In genomic region chr3:141485218-141485617, GRCm38 (mm10) we compare ENCODE assay signal across 29 mouse cellular contexts. TPM values are rescaled to one million over a fixed set of nuclear protein-coding genes. Genes with fewer than 3 reads are reported as not detected.
A peak's percentile ranks its signal among the peaks of the same experiment; 100 is the strongest.
DNase-seq lines count a peak whose midpoint lies in the region; ATAC-seq and TF ChIP-seq lines count a peak whose summit lies in the region.
"Had no signal": no experiment of that assay in that cellular context is flagged by ENCODE, and none has a peak within 500 bp of the region (broad histone marks: within the 10 kb centered on the region; RNA-seq: fewer than 3 reads in every experiment).

No protein-coding gene starts in this region.

- H3K4me1 ChIP-seq in heart, embryonic 13.5 days: peaks cover 22% of the 10 kb centered on the region; the same call in 1 of the 2 replicates
- H3K4me1 ChIP-seq in midbrain, embryonic 11.5 days (ENCODE audit: control insufficient read depth, insufficient read depth, low read length): no peaks in the 10 kb centered on the region
- no peaks in the 10 kb centered on the region for H3K4me1 ChIP-seq in midbrain, embryonic 14.5 days (ENCODE audit: control insufficient read depth, insufficient read depth, low read length)
- peaks cover 6% of the 10 kb centered on the region for H3K4me1 ChIP-seq in limb, embryonic 14.5 days (ENCODE audit: control insufficient read depth, insufficient read depth, low read length)
- H3K4me1 ChIP-seq: embryonic facial prominence, embryonic 12.5 days; forebrain, embryonic 10.5 days; forebrain, embryonic 13.5 days; heart, embryonic 15.5 days; hindbrain, embryonic 10.5 days; hindbrain, embryonic 13.5 days; intestine, embryonic 15.5 days had no signal

- H3K4me3 ChIP-seq in heart, embryonic 13.5 days: no peak overlapping the region
- H3K4me3 ChIP-seq in midbrain, embryonic 11.5 days (ENCODE audit: low read depth, low read length): no peak overlapping the region
- no peak overlapping the region for H3K4me3 ChIP-seq in midbrain, embryonic 14.5 days (replicated peaks; ENCODE audit: low read depth, low read length)
- no peak overlapping the region for H3K4me3 ChIP-seq in limb, embryonic 14.5 days (replicated peaks; ENCODE audit: low read length)
- H3K4me3 ChIP-seq: embryonic facial prominence, embryonic 12.5 days; forebrain, embryonic 10.5 days; forebrain, embryonic 13.5 days; heart, adult 2 months; heart, embryonic 15.5 days; hindbrain, embryonic 10.5 days; hindbrain, embryonic 13.5 days; intestine, embryonic 15.5 days had no signal

- no peak overlapping the region for H3K9ac ChIP-seq in heart, embryonic 13.5 days
- no peak overlapping the region for H3K9ac ChIP-seq in midbrain, embryonic 11.5 days (ENCODE audit: low read length)
- H3K9ac ChIP-seq in midbrain, embryonic 14.5 days (replicated peaks; ENCODE audit: low read length): no peak overlapping the region
- no peak overlapping the region for H3K9ac ChIP-seq in limb, embryonic 14.5 days (ENCODE audit: low read depth, low read length, severe bottlenecking)
- H3K9ac ChIP-seq: embryonic facial prominence, embryonic 12.5 days; forebrain, embryonic 13.5 days; heart, embryonic 15.5 days; hindbrain, embryonic 13.5 days; intestine, embryonic 15.5 days had no signal

- no peaks in the 10 kb centered on the region for H3K9me3 ChIP-seq in heart, embryonic 13.5 days
- H3K9me3 ChIP-seq in midbrain, embryonic 11.5 days (ENCODE audit: control insufficient read depth, low read length): no peaks in the 10 kb centered on the region
- no peaks in the 10 kb centered on the region for H3K9me3 ChIP-seq in midbrain, embryonic 14.5 days (ENCODE audit: control insufficient read depth, low read length)
- H3K9me3 ChIP-seq in limb, embryonic 14.5 days (ENCODE audit: control insufficient read depth, low read length): no peaks in the 10 kb centered on the region
- H3K9me3 ChIP-seq: embryonic facial prominence, embryonic 12.5 days; forebrain, embryonic 10.5 days; forebrain, embryonic 13.5 days; heart, embryonic 15.5 days; hindbrain, embryonic 10.5 days; hindbrain, embryonic 13.5 days; intestine, embryonic 15.5 days had no signal

- no peak for TF ChIP-seq POLR2A in limb, embryonic 14.5 days (IDR thresholded peaks at IDR 0.05; ENCODE audit: borderline replicate concordance, extremely low read depth, insufficient read depth, insufficient read length)

- DNase-seq in heart, adult 9 months (ENCODE audit: low spot score in 2 of 2): no peak
- DNase-seq in midbrain, embryonic 11.5 days (ENCODE audit: low spot score, missing footprints): peak; percentile 68
- no peak for DNase-seq in midbrain, embryonic 14.5 days
- DNase-seq in limb, embryonic 14.5 days (ENCODE audit: low spot score): no peak
- DNase-seq in gastrocnemius, postnatal 10 days: no peak
- DNase-seq: adrenal gland, adult 8-10 months; adrenal gland, postnatal 25 days; cerebellum, adult 11-12 months; cerebellum, adult 8-10 months; cerebellum, postnatal 10 days; cerebellum, postnatal 36 days; gastrocnemius, postnatal 36 days; heart, adult 2 months; heart, postnatal 10 days; heart, postnatal 36 days had no signal

- WGBS in heart, embryonic 13.5 days: 57% methylated on average over 4 of the region's 4 CpGs
- 93% methylated on average over 4 of the region's 4 CpGs for WGBS in midbrain, embryonic 11.5 days
- 93% methylated on average over 4 of the region's 4 CpGs for WGBS in midbrain, embryonic 14.5 days
- WGBS in limb, embryonic 14.5 days: 47% methylated on average over 4 of the region's 4 CpGs

- no peaks in the 10 kb centered on the region for H3K27me3 ChIP-seq in heart, embryonic 13.5 days (replicated peaks)
- H3K27me3 ChIP-seq in midbrain, embryonic 11.5 days (ENCODE audit: control insufficient read depth, insufficient read depth, low read length): no peaks in the 10 kb centered on the region
- H3K27me3 ChIP-seq in midbrain, embryonic 14.5 days (ENCODE audit: control insufficient read depth, insufficient read depth, low read length): no peaks in the 10 kb centered on the region
- no peaks in the 10 kb centered on the region for H3K27me3 ChIP-seq in limb, embryonic 14.5 days (ENCODE audit: control insufficient read depth, insufficient read depth, low read length)
- H3K27me3 ChIP-seq: embryonic facial prominence, embryonic 12.5 days; forebrain, embryonic 13.5 days; heart, embryonic 15.5 days; hindbrain, embryonic 13.5 days; intestine, embryonic 15.5 days had no signal

- H3K27ac ChIP-seq in heart, embryonic 13.5 days (replicated peaks): 0 out of 2 replicates have a peak overlapping the region, but pooled peaks have one; percentile 12
- H3K27ac ChIP-seq in midbrain, embryonic 11.5 days (ENCODE audit: low read depth, low read length): no peak overlapping the region
- no peak overlapping the region for H3K27ac ChIP-seq in midbrain, embryonic 14.5 days (replicated peaks; ENCODE audit: low read depth, low read length)
- no peak overlapping the region for H3K27ac ChIP-seq in limb, embryonic 14.5 days (replicated peaks; ENCODE audit: low read depth, low read length)
- H3K27ac ChIP-seq: embryonic facial prominence, embryonic 12.5 days; forebrain, embryonic 10.5 days; forebrain, embryonic 13.5 days; heart, adult 2 months; heart, embryonic 15.5 days; hindbrain, embryonic 10.5 days; hindbrain, embryonic 13.5 days; intestine, embryonic 15.5 days had no signal

- ATAC-seq in heart, embryonic 13.5 days (ENCODE audit: extremely low read depth, insufficient number of reproducible peaks, low FRiP score, low TSS enrichment): no peak
- ATAC-seq in midbrain, embryonic 11.5 days (ENCODE audit: low FRiP score): no peak
- no peak for ATAC-seq in midbrain, embryonic 14.5 days (ENCODE audit: low FRiP score, low TSS enrichment)
- ATAC-seq in limb, embryonic 14.5 days (ENCODE audit: low FRiP score, low read depth): peak; percentile 41; the same call in 1 of the 2 replicates
- ATAC-seq: activated CD4-positive, CD25-positive, alpha-beta regulatory T cell, adult 4 months; CD4-positive, CD25-positive, alpha-beta regulatory T cell, adult 4 months; forebrain, embryonic 13.5 days; forebrain, embryonic 16.5 days; hindbrain, embryonic 16.5 days; intestine, embryonic 15.5 days had no signal

- H3K4me2 ChIP-seq in heart, embryonic 13.5 days: no peak overlapping the region
- no peak overlapping the region for H3K4me2 ChIP-seq in midbrain, embryonic 11.5 days
- H3K4me2 ChIP-seq in midbrain, embryonic 14.5 days (ENCODE audit: low read length): no peak overlapping the region
- H3K4me2 ChIP-seq in limb, embryonic 14.5 days (replicated peaks; ENCODE audit: low read depth, low read length, severe bottlenecking): no peak overlapping the region
- H3K4me2 ChIP-seq: embryonic facial prominence, embryonic 12.5 days; forebrain, embryonic 13.5 days; heart, embryonic 11.5 days; heart, embryonic 15.5 days; hindbrain, embryonic 13.5 days; intestine, embryonic 15.5 days had no signal

- no peaks in the 10 kb centered on the region for H3K36me3 ChIP-seq in heart, embryonic 13.5 days
- no peaks in the 10 kb centered on the region for H3K36me3 ChIP-seq in midbrain, embryonic 11.5 days (ENCODE audit: control insufficient read depth, insufficient read depth, low read length)
- no peaks in the 10 kb centered on the region for H3K36me3 ChIP-seq in midbrain, embryonic 14.5 days (ENCODE audit: control insufficient read depth, insufficient read depth, low read length)
- H3K36me3 ChIP-seq in limb, embryonic 14.5 days (ENCODE audit: control insufficient read depth, insufficient read depth, low read length): no peaks in the 10 kb centered on the region
- H3K36me3 ChIP-seq: embryonic facial prominence, embryonic 12.5 days; forebrain, embryonic 10.5 days; heart, embryonic 15.5 days; hindbrain, embryonic 10.5 days; hindbrain, embryonic 13.5 days; intestine, embryonic 15.5 days had no signal

RNA-seq across cellular contexts. Expression of gene Unc5c, which starts 20.2 kb away (rescaled TPM):
- polyA plus RNA-seq in heart, embryonic 13.5 days (2015; fragmentation: Nextera tagmentation; extraction: Ambion mirVana): 3.2 and 4.8 TPM in 2 replicates
- 8.2 and 8.9 TPM in 2 replicates for polyA plus RNA-seq in midbrain, embryonic 11.5 days (2014; fragmentation: Nextera tagmentation; extraction: Ambion mirVana)
- 15.1 and 18.1 TPM in 2 replicates for polyA plus RNA-seq in midbrain, embryonic 14.5 days (2014; fragmentation: Nextera tagmentation; extraction: Ambion mirVana)
- 11.9 and 15.4 TPM in 2 replicates for polyA plus RNA-seq in limb, embryonic 14.5 days (2012; rRNA removed)
- 12.5 and 20.8 TPM in 2 replicates for polyA plus RNA-seq in limb, embryonic 14.5 days (2014; fragmentation: Nextera tagmentation; extraction: Ambion mirVana)
- 1 to 10 TPM in 1 of 2 experiments, under 1 TPM in 1; 0.21 to 1.3 TPM for total RNA-seq in gastrocnemius, postnatal 10 days (2021)
- total RNA-seq: gastrocnemius, postnatal 36 days; granulocyte monocyte progenitor cell, adult 5-6 weeks had no signal
- polyA plus RNA-seq: activated CD4-positive, CD25-positive, alpha-beta regulatory T cell, adult 4 months had no signal
